Mouse (Mus musculus): ENCODE measurements around the gene Gm26938. TPM values are rescaled to one million over a fixed set of nuclear protein-coding genes. Genes with fewer than 3 reads are reported as not detected.

Gene Gm26938
- not detected in 2 replicates for polyA plus RNA-seq (2014; fragmentation: Nextera tagmentation; extraction: Ambion mirVana)

DNA sequence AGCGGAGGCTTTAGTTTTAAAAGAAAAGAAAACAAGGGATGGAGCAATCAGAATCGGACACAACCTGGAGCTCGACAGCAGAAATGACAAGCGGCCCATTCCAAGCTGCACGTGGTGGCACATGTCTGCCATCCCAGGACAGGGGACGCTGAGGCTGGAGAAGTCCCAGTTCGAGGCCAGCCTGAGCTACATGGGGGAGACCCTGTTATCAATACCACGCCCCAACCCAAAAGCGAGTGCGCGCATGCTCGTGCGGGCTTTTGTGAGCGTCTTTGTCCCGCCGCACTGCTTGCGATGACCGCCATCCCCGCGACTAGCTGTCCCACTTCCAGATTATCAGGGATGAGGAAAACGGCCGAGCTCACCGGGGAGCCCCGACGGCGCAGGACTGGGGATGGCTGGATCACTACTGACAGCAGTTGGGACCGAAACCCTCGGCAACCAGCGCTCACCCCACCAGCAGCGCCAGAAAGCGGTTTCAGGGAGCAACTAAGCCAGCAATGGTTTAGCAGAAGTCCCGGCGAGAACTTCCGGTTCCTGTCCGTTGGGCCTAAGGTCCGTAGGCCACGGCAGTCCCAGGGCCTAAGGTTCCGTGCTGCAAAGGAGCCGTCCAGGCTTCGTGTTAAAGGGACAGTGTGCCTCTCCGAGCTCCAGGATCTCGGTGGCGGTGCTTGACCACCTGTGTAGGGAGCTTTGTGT, at the start of gene Gm26938, which contains the start of gene Psmg3:
Gm26938 (minus strand) TSS at position 51 of the 699 bp plus-strand sequence.
Psmg3 (minus strand) TSS at position 529 of the 699 bp plus-strand sequence.
- no peaks in the 10 kb centered on the region for H3K27me3 ChIP-seq (ENCODE audit: control insufficient read depth, insufficient read depth, low read length)
- ATAC-seq (ENCODE audit: low FRiP score): peak; percentile 88
- H3K4me1 ChIP-seq (ENCODE audit: control insufficient read depth, insufficient read depth, low read length): peaks cover 8% of the 10 kb centered on the region
- peak within 1 kb of the TSS; percentile 90 for H3K4me2 ChIP-seq
- H3K36me3 ChIP-seq (ENCODE audit: control insufficient read depth, insufficient read depth, low read length): peaks cover 6% of the 10 kb centered on the region; the same call in 1 of the 2 replicates
- peak within 1 kb of the TSS; percentile 82 for H3K9ac ChIP-seq (ENCODE audit: low read length)
- peak within 1 kb of the TSS; percentile 75 for H3K4me3 ChIP-seq (ENCODE audit: low read depth, low read length)
- H3K9me3 ChIP-seq (ENCODE audit: control insufficient read depth, low read length): no peaks in the 10 kb centered on the region
- peak; percentile 100 for DNase-seq (ENCODE audit: low spot score, missing footprints)
- H3K27ac ChIP-seq (ENCODE audit: low read depth, low read length): no peak within 1 kb of the TSS
- under 1% methylated on average over 43 of the region's 43 CpGs for WGBS

DNA sequence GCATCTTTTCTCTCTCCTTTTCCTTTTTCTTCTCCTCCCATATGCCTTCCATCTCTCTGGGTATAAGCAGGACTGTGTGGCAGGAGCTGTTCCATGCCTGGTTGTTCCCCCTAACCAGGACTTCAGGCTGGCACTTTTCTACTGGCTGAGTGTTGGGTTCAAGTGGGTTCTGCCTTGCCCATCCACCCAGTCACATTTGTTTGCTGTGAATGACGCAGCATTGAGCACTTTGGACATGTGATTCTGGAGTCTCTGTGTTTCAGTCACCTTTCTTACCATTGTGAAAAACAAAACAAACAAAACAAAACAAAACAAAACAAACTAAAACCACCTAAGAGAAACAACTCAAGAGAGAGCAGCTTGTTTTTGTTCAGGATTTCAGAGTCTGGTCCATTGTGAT, 45.3 kb upstream of the Gm26938 start:
- Histone ChIP-seq H3K4me1 (ENCODE audit: control insufficient read depth, insufficient read depth, low read length) (no peaks in the 10 kb centered on the region), H3K4me3 (ENCODE audit: low read depth, low read length) (no peak overlapping the region), H3K9me3 (ENCODE audit: control insufficient read depth, low read length) (no peaks in the 10 kb centered on the region), H3K9ac (ENCODE audit: low read length) (no peak overlapping the region), H3K27ac (ENCODE audit: low read depth, low read length) (no peak overlapping the region), H3K27me3 (ENCODE audit: control insufficient read depth, insufficient read depth, low read length) (no peaks in the 10 kb centered on the region), H3K4me2 (no peak overlapping the region), H3K36me3 (ENCODE audit: control insufficient read depth, insufficient read depth, low read length) (no peaks in the 10 kb centered on the region)
- DNase-seq (ENCODE audit: low spot score, missing footprints) (peak; percentile 74), ATAC-seq (ENCODE audit: low FRiP score) (no peak)
- 92% methylated on average over 1 of the region's 1 CpGs for WGBS

- Histone ChIP-seq H3K4me1 (ENCODE audit: control insufficient read depth, insufficient read depth, low read length) (no peaks in the 10 kb centered on the region), H3K4me2 (no peak overlapping the region), H3K36me3 (ENCODE audit: control insufficient read depth, insufficient read depth, low read length) (no peaks in the 10 kb centered on the region), H3K9me3 (ENCODE audit: control insufficient read depth, low read length) (no peaks in the 10 kb centered on the region), H3K27ac (ENCODE audit: low read depth, low read length) (no peak overlapping the region), H3K4me3 (ENCODE audit: low read depth, low read length) (no peak overlapping the region), H3K9ac (ENCODE audit: low read length) (no peak overlapping the region), H3K27me3 (ENCODE audit: control insufficient read depth, insufficient read depth, low read length) (no peaks in the 10 kb centered on the region)
- ATAC-seq (ENCODE audit: low FRiP score): no peak
- WGBS: 15% methylated on average over 4 of the region's 4 CpGs
- DNase-seq (ENCODE audit: low spot score, missing footprints): peak; percentile 75
These were observed 44.7 kb upstream of the Gm26938 start for GRCm38 (mm10) chr5:139870886-139871285.

GRCm38 (mm10) chr5:139862759-139863158, 36.6 kb upstream of the Gm26938 start:
- 73% methylated on average over 4 of the region's 4 CpGs for WGBS
- ATAC-seq (ENCODE audit: low FRiP score): no peak
- H3K27ac ChIP-seq (ENCODE audit: low read depth, low read length): no peak overlapping the region

GRCm38 (mm10) chr5:139860328-139861104, 34.3 kb upstream of the Gm26938 start:
- Histone ChIP-seq H3K27me3 (ENCODE audit: control insufficient read depth, insufficient read depth, low read length) (no peaks in the 10 kb centered on the region), H3K4me1 (ENCODE audit: control insufficient read depth, insufficient read depth, low read length) (peaks cover 3% of the 10 kb centered on the region; the same call in 1 of the 2 replicates), H3K9ac (ENCODE audit: low read length) (no peak overlapping the region), H3K9me3 (ENCODE audit: control insufficient read depth, low read length) (no peaks in the 10 kb centered on the region), H3K36me3 (ENCODE audit: control insufficient read depth, insufficient read depth, low read length) (no peaks in the 10 kb centered on the region), H3K4me3 (ENCODE audit: low read depth, low read length) (no peak overlapping the region), H3K27ac (ENCODE audit: low read depth, low read length) (no peak overlapping the region), H3K4me2 (no peak overlapping the region)
- DNase-seq (ENCODE audit: low spot score, missing footprints) (peak; percentile 89), ATAC-seq (ENCODE audit: low FRiP score) (peak; percentile 35; the same call in 1 of the 2 replicates)
- 24% methylated on average over 15 of the region's 15 CpGs for WGBS

More at GRCm38 (mm10) chr5:139862759-139863158, 36.6 kb upstream of the Gm26938 start:
- peak; percentile 54 for DNase-seq (ENCODE audit: low spot score, missing footprints)
- no peaks in the 10 kb centered on the region for H3K36me3 ChIP-seq (ENCODE audit: control insufficient read depth, insufficient read depth, low read length)
- H3K4me3 ChIP-seq (ENCODE audit: low read depth, low read length): no peak overlapping the region
- H3K4me2 ChIP-seq: no peak overlapping the region
- no peaks in the 10 kb centered on the region for H3K9me3 ChIP-seq (ENCODE audit: control insufficient read depth, low read length)
- H3K9ac ChIP-seq (ENCODE audit: low read length): no peak overlapping the region
- no peaks in the 10 kb centered on the region for H3K27me3 ChIP-seq (ENCODE audit: control insufficient read depth, insufficient read depth, low read length)
- peaks cover 3% of the 10 kb centered on the region; the same call in 1 of the 2 replicates for H3K4me1 ChIP-seq (ENCODE audit: control insufficient read depth, insufficient read depth, low read length)

- DNase-seq (ENCODE audit: low spot score, missing footprints): no peak
- Histone ChIP-seq H3K36me3 (ENCODE audit: control insufficient read depth, insufficient read depth, low read length) (no peaks in the 10 kb centered on the region), H3K4me1 (ENCODE audit: control insufficient read depth, insufficient read depth, low read length) (no peaks in the 10 kb centered on the region), H3K4me2 (no peak overlapping the region), H3K4me3 (ENCODE audit: low read depth, low read length) (no peak overlapping the region), H3K9ac (ENCODE audit: low read length) (no peak overlapping the region), H3K9me3 (ENCODE audit: control insufficient read depth, low read length) (no peaks in the 10 kb centered on the region), H3K27ac (ENCODE audit: low read depth, low read length) (no peak overlapping the region), H3K27me3 (ENCODE audit: control insufficient read depth, insufficient read depth, low read length) (no peaks in the 10 kb centered on the region)
- ATAC-seq (ENCODE audit: low FRiP score): no peak
- WGBS: 82% methylated on average over 12 of the region's 12 CpGs
These were observed 23.6 kb upstream of the Gm26938 start for GRCm38 (mm10) chr5:139849626-139850320.

DNA sequence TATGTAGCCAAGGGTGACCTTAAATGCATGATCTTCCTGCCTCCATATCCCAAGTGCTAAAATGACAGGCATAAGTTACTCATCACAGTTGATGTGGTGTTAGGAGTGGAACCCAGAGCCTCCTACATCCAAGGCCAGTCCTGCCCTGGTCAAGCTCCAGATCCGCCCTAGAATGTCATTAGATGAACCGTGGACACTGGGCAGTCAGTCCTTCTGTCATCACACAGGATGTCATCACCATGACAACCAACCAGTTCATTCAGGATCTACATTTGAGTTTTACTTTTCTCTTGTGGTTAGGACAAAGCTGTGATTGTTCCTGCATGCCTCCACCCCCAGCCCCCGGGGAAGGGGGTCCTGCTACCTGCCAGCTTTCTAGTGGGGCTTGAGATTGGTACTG, 12.9 kb upstream of the Gm26938 start:
- ATAC-seq (ENCODE audit: low FRiP score) (0 out of 2 replicates have a peak, but pooled peaks have one; percentile 38), DNase-seq (ENCODE audit: low spot score, missing footprints) (peak; percentile 90)
- 22% methylated on average over 3 of the region's 3 CpGs for WGBS
- no peaks in the 10 kb centered on the region for H3K4me1 ChIP-seq (ENCODE audit: control insufficient read depth, insufficient read depth, low read length)
- H3K4me2 ChIP-seq: no peak overlapping the region
- no peaks in the 10 kb centered on the region for H3K9me3 ChIP-seq (ENCODE audit: control insufficient read depth, low read length)
- no peaks in the 10 kb centered on the region for H3K27me3 ChIP-seq (ENCODE audit: control insufficient read depth, insufficient read depth, low read length)
- no peak overlapping the region for H3K27ac ChIP-seq (ENCODE audit: low read depth, low read length)
- no peak overlapping the region for H3K9ac ChIP-seq (ENCODE audit: low read length)
- H3K36me3 ChIP-seq (ENCODE audit: control insufficient read depth, insufficient read depth, low read length): no peaks in the 10 kb centered on the region
- H3K4me3 ChIP-seq (ENCODE audit: low read depth, low read length): no peak overlapping the region

GRCm38 (mm10) chr5:139838476-139838892, 12.3 kb upstream of the Gm26938 start:
- no peak overlapping the region for H3K9ac ChIP-seq (ENCODE audit: low read length)
- no peak overlapping the region for H3K4me2 ChIP-seq
- H3K4me1 ChIP-seq (ENCODE audit: control insufficient read depth, insufficient read depth, low read length): no peaks in the 10 kb centered on the region
- ATAC-seq (ENCODE audit: low FRiP score): peak; percentile 69; the same call in 1 of the 2 replicates
- no peaks in the 10 kb centered on the region for H3K27me3 ChIP-seq (ENCODE audit: control insufficient read depth, insufficient read depth, low read length)
- no peak overlapping the region for H3K27ac ChIP-seq (ENCODE audit: low read depth, low read length)
- no peak overlapping the region for H3K4me3 ChIP-seq (ENCODE audit: low read depth, low read length)
- no peaks in the 10 kb centered on the region for H3K9me3 ChIP-seq (ENCODE audit: control insufficient read depth, low read length)
- no peaks in the 10 kb centered on the region for H3K36me3 ChIP-seq (ENCODE audit: control insufficient read depth, insufficient read depth, low read length)
- DNase-seq (ENCODE audit: low spot score, missing footprints): peak; percentile 98
- 17% methylated on average over 2 of the region's 2 CpGs for WGBS

Measured in midbrain, embryonic 11.5 days (tissue).